Mouse (Mus musculus): ENCODE measurements at regions not wholly inside any gene's neighbourhood (a gene's known extent, or its start where the extent isn't known, plus 50 kb on each side); places are given as distances from the start of the nearest gene placed in this dataset.
A peak's percentile ranks its signal among the peaks of the same experiment; 100 is the strongest.

- H3K27ac ChIP-seq (ENCODE audit: insufficient read depth, low read depth, low read length, poor library complexity, severe bottlenecking) = no peak overlapping the region
- H3K9me3 ChIP-seq (ENCODE audit: control insufficient read depth, insufficient read depth, low read depth, low read length) = no peaks in the 10 kb centered on the region
- H3K4me3 ChIP-seq (ENCODE audit: insufficient read depth in 1 of 2, low read depth in 1 of 2, low read length in 2 of 2, poor library complexity in 1 of 2, severe bottlenecking in 1 of 2) = no peak overlapping the region
- in situ Hi-C loops (cut with MboI; ENCODE audit: low sequenced_read_pairs in 2 of 2, unreplicated experiment in 2 of 2) = no loop called here
- H3K4me1 ChIP-seq (ENCODE audit: control insufficient read depth in 2 of 2, insufficient read depth in 2 of 2, low read length in 2 of 2, poor library complexity in 1 of 2) = no peaks in the 10 kb centered on the region
- TF ChIP-seq ZNF384 (IDR thresholded peaks at IDR 0.05; ENCODE audit: low read depth, low read length) (no peak), HCFC1 (IDR thresholded peaks at IDR 0.05; ENCODE audit: borderline replicate concordance, insufficient read depth, low read length) (no peak), MAFK (IDR thresholded peaks at IDR 0.05; ENCODE audit: insufficient read depth, low read depth, low read length) (no peak), ZC3H11A (IDR thresholded peaks at IDR 0.05; ENCODE audit: borderline replicate concordance, low read depth, low read length) (no peak), CHD2 (IDR thresholded peaks at IDR 0.05; ENCODE audit: low read depth, low read length) (no peak)
- H3K36me3 ChIP-seq (ENCODE audit: control insufficient read depth, insufficient read depth, low read length, poor library complexity, severe bottlenecking) = no peaks in the 10 kb centered on the region
- H3K9ac ChIP-seq (ENCODE audit: insufficient read depth, low read depth, low read length, poor library complexity, severe bottlenecking) = no peak overlapping the region
- no peak for DNase-seq (ENCODE audit: low read depth, low spot score)
Observed at GRCm38 (mm10) chr8:18490620-18491019, 487.4 kb downstream of the Defb40 start.

- TF ChIP-seq CHD2 (IDR thresholded peaks at IDR 0.05; ENCODE audit: low read depth, low read length) = peak; percentile 69; the same call in 1 of the 2 replicates
- no peak for TF ChIP-seq HCFC1 (IDR thresholded peaks at IDR 0.05; ENCODE audit: borderline replicate concordance, insufficient read depth, low read length)
- Histone ChIP-seq H3K4me1 (ENCODE audit: control insufficient read depth in 2 of 2, insufficient read depth in 2 of 2, low read length in 2 of 2, poor library complexity in 1 of 2) (peaks cover 20 to 24% of the 10 kb centered on the region in 2 experiments), H3K9ac (ENCODE audit: insufficient read depth, low read depth, low read length, poor library complexity, severe bottlenecking) (no peak overlapping the region), H3K27ac (ENCODE audit: insufficient read depth, low read depth, low read length, poor library complexity, severe bottlenecking) (peak overlapping the region; percentile 27; the same call in 1 of the 2 replicates), H3K9me3 (ENCODE audit: control insufficient read depth, insufficient read depth, low read depth, low read length) (no peaks in the 10 kb centered on the region), H3K36me3 (ENCODE audit: control insufficient read depth, insufficient read depth, low read length, poor library complexity, severe bottlenecking) (no peaks in the 10 kb centered on the region), H3K4me3 (ENCODE audit: insufficient read depth in 1 of 2, low read depth in 1 of 2, low read length in 2 of 2, poor library complexity in 1 of 2, severe bottlenecking in 1 of 2) (peak overlapping the region in 1 of 2 experiments; percentile 26; a peak in 1 of 4 replicates)
- in situ Hi-C loops (cut with MboI; ENCODE audit: low sequenced_read_pairs in 2 of 2, unreplicated experiment in 2 of 2) = no loop called here
- peak; percentile 75 for DNase-seq (ENCODE audit: low read depth, low spot score)
Observed at GRCm38 (mm10) chr8:18480081-18480480, 498.0 kb downstream of the Defb40 start.

DNA sequence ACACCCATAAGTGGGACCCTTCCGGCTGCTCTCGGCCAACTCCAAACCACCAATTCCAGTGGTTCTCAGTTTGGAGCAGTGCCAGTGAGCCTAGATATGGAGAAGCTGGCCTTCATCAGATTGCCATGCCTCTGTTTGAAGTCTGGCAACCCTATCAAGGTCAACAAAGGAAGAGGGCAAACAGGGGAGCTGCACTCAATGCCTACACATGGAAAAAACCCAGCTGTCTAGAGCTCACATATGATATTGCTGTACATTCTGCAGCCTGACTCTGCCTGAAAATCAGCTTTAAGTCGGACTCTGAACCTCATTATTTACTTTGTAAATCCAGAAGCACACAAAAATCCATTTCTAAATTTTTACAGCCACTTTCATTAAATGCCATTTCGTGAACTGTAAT, 499.9 kb downstream of the Defb40 start:
- Histone ChIP-seq H3K36me3 (ENCODE audit: control insufficient read depth, insufficient read depth, low read length, poor library complexity, severe bottlenecking) (no peaks in the 10 kb centered on the region), H3K4me1 (ENCODE audit: control insufficient read depth in 2 of 2, insufficient read depth in 2 of 2, low read length in 2 of 2, poor library complexity in 1 of 2) (peaks cover 20 to 24% of the 10 kb centered on the region in 2 experiments), H3K9me3 (ENCODE audit: control insufficient read depth, insufficient read depth, low read depth, low read length) (no peaks in the 10 kb centered on the region), H3K4me3 (ENCODE audit: insufficient read depth in 1 of 2, low read depth in 1 of 2, low read length in 2 of 2, poor library complexity in 1 of 2, severe bottlenecking in 1 of 2) (no peak overlapping the region), H3K9ac (ENCODE audit: insufficient read depth, low read depth, low read length, poor library complexity, severe bottlenecking) (no peak overlapping the region), H3K27ac (ENCODE audit: insufficient read depth, low read depth, low read length, poor library complexity, severe bottlenecking) (no peak overlapping the region)
- TF ChIP-seq ZC3H11A (IDR thresholded peaks at IDR 0.05; ENCODE audit: borderline replicate concordance, low read depth, low read length) (no peak), HCFC1 (IDR thresholded peaks at IDR 0.05; ENCODE audit: borderline replicate concordance, insufficient read depth, low read length) (no peak), ZNF384 (IDR thresholded peaks at IDR 0.05; ENCODE audit: low read depth, low read length) (no peak), CHD2 (IDR thresholded peaks at IDR 0.05; ENCODE audit: low read depth, low read length) (no peak), MAFK (IDR thresholded peaks at IDR 0.05; ENCODE audit: insufficient read depth, low read depth, low read length) (no peak)
- in situ Hi-C loops (cut with MboI; ENCODE audit: low sequenced_read_pairs in 2 of 2, unreplicated experiment in 2 of 2) = no loop called here
- DNase-seq (ENCODE audit: low read depth, low spot score) = no peak

DNA sequence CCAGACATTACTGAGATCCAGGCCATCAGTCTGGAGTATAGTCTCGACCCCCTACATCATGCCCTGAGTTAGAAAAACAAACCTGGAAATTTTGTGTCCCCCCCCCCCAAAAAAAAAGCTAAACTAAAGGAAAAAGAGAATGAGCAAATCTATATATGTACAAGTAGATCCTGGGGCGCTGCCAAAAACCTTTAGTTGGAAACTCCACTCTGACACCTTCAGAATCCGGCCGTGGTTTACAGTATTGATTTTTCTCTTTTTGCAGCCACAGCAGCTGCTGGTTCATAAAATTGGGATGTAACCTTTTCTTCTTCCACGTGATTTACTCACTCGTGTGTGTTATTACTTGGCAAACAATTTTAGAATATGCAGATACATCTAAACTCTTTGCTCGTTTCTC, 510.5 kb downstream of the Defb40 start:
- no peak for DNase-seq (ENCODE audit: low read depth, low spot score)
- TF ChIP-seq ZC3H11A (IDR thresholded peaks at IDR 0.05; ENCODE audit: borderline replicate concordance, low read depth, low read length) (no peak), ZNF384 (IDR thresholded peaks at IDR 0.05; ENCODE audit: low read depth, low read length) (no peak), HCFC1 (IDR thresholded peaks at IDR 0.05; ENCODE audit: borderline replicate concordance, insufficient read depth, low read length) (no peak), CHD2 (IDR thresholded peaks at IDR 0.05; ENCODE audit: low read depth, low read length) (no peak), MAFK (IDR thresholded peaks at IDR 0.05; ENCODE audit: insufficient read depth, low read depth, low read length) (no peak)
- Histone ChIP-seq H3K27ac (ENCODE audit: insufficient read depth, low read depth, low read length, poor library complexity, severe bottlenecking) (no peak overlapping the region), H3K36me3 (ENCODE audit: control insufficient read depth, insufficient read depth, low read length, poor library complexity, severe bottlenecking) (no peaks in the 10 kb centered on the region), H3K4me1 (ENCODE audit: control insufficient read depth in 2 of 2, insufficient read depth in 2 of 2, low read length in 2 of 2, poor library complexity in 1 of 2) (no peaks in the 10 kb centered on the region), H3K4me3 (ENCODE audit: insufficient read depth in 1 of 2, low read depth in 1 of 2, low read length in 2 of 2, poor library complexity in 1 of 2, severe bottlenecking in 1 of 2) (no peak overlapping the region), H3K9me3 (ENCODE audit: control insufficient read depth, insufficient read depth, low read depth, low read length) (no peaks in the 10 kb centered on the region), H3K9ac (ENCODE audit: insufficient read depth, low read depth, low read length, poor library complexity, severe bottlenecking) (no peak overlapping the region)
- in situ Hi-C loops (cut with MboI; ENCODE audit: low sequenced_read_pairs in 2 of 2, unreplicated experiment in 2 of 2) = loop anchor here (10.0 to 25.0 kb wide), 2 partner anchors 97 to 470 kb away; no protein-coding TSS in a partner anchor

- no peaks in the 10 kb centered on the region; a peak in 1 of 4 replicates for H3K4me1 ChIP-seq (ENCODE audit: control insufficient read depth in 2 of 2, insufficient read depth in 2 of 2, low read length in 2 of 2, poor library complexity in 1 of 2)
- H3K27ac ChIP-seq (ENCODE audit: insufficient read depth, low read depth, low read length, poor library complexity, severe bottlenecking) = no peak overlapping the region
- no peak overlapping the region for H3K4me3 ChIP-seq (ENCODE audit: insufficient read depth in 1 of 2, low read depth in 1 of 2, low read length in 2 of 2, poor library complexity in 1 of 2, severe bottlenecking in 1 of 2)
- in situ Hi-C loops (cut with MboI; ENCODE audit: low sequenced_read_pairs in 2 of 2, unreplicated experiment in 2 of 2) = loop anchor here (5.0 to 25.0 kb wide), 3 partner anchors 102 to 477 kb away; no protein-coding TSS in a partner anchor
- peak; percentile 28 for DNase-seq (ENCODE audit: low read depth, low spot score)
- no peak overlapping the region for H3K9ac ChIP-seq (ENCODE audit: insufficient read depth, low read depth, low read length, poor library complexity, severe bottlenecking)
- no peaks in the 10 kb centered on the region for H3K9me3 ChIP-seq (ENCODE audit: control insufficient read depth, insufficient read depth, low read depth, low read length)
- H3K36me3 ChIP-seq (ENCODE audit: control insufficient read depth, insufficient read depth, low read length, poor library complexity, severe bottlenecking) = no peaks in the 10 kb centered on the region
- TF ChIP-seq ZC3H11A (IDR thresholded peaks at IDR 0.05; ENCODE audit: borderline replicate concordance, low read depth, low read length) = peak; percentile 94
- TF ChIP-seq HCFC1 (IDR thresholded peaks at IDR 0.05; ENCODE audit: borderline replicate concordance, insufficient read depth, low read length) = no peak
Observed at GRCm38 (mm10) chr8:18460609-18461008, 517.4 kb downstream of the Defb40 start.
